Mouse (Mus musculus): Measurements from ENCODE around the gene Rnf220. TPM values are rescaled to one million over a fixed set of nuclear protein-coding genes. Genes with fewer than 3 reads are reported as not detected.
"Not testable (repeated sequence)": the region's sequence is repeated elsewhere in the genome, so short reads cannot be mapped to it uniquely, and the experiment has no call there.

Gene Rnf220
- total RNA-seq, 2 experiments from 2014 or later = 44.2 to 50.8 TPM

- no peak for DNase-seq (ENCODE audit: low spot score)
These were observed 220.6 kb downstream of the Rnf220 start for GRCm38 (mm10) chr4:117276281-117276711.

- no peak for DNase-seq (ENCODE audit: low spot score)
These were observed 222.1 kb downstream of the Rnf220 start for GRCm38 (mm10) chr4:117274720-117275119.

DNA sequence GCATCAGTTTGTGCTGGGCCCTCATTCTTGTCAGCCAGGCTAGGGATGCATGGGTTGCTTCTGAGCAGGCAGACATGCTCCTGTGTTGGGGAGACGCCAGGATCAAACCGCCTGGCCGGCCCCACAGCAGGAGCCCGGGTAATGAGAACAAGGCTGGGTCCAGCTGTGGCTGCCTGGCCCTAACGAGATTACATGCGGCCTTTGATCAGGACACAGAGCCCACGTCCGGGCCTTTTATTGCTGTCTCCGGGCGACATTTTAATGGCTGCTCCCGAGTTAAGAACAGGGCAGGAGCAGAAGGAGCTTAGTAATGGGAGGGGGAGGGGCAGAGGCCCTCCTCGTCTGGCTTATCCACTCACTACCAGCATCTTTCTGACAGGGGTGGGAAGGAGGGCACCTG, 224.4 kb downstream of the Rnf220 start:
- no peak for DNase-seq (ENCODE audit: low spot score)

DNA sequence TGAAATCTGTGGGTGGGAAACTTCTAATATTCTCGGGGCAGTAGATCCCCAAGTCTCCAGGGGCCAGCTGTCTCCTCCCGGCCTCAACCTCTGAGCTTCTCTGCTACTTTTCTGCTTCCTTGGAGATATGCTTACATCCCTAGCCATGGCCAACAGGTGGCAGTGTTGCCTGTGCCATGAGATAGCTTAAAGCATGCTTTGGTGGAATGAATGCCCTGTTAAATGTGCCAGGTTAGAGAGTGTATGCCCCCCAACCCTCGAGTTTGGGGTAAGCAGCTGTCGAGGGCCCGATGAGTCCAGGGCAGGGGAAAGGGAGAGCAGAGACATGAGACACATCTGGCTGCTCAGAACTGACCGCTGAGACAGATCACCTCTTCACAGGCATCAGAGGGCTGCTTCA, 226.6 kb downstream of the Rnf220 start:
- peak; percentile 75 for DNase-seq (ENCODE audit: low spot score)

GRCm38 (mm10) chr4:117267831-117268437, 228.9 kb downstream of the Rnf220 start:
- no peak for DNase-seq (ENCODE audit: low spot score)

DNA sequence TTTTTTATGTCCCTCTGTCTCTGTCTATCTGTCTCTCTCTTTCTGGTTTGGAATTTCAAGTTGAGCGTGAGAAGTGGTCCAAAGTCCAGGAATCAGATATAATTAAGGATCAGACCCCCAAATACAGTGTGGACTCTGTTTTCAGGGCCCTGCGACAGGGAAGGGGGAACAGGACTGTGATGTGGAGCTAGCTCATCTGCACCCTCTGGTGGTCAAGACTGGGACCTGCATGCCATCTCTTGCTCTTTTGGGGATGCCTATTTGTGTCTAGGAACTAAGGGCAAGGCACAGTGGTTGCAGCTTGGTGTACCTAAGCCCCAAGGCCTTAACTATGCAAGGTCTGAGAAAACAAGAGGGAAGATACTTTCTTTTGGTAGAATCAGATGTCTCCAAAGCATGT, 229.6 kb downstream of the Rnf220 start:
- peak; percentile 80 for DNase-seq (ENCODE audit: low spot score)

- DNase-seq (ENCODE audit: low spot score) = no peak
These were observed 233.9 kb downstream of the Rnf220 start for GRCm38 (mm10) chr4:117262987-117263386.

- no peak for DNase-seq (ENCODE audit: low spot score)
These were observed 234.5 kb downstream of the Rnf220 start for GRCm38 (mm10) chr4:117262101-117262913.

DNA sequence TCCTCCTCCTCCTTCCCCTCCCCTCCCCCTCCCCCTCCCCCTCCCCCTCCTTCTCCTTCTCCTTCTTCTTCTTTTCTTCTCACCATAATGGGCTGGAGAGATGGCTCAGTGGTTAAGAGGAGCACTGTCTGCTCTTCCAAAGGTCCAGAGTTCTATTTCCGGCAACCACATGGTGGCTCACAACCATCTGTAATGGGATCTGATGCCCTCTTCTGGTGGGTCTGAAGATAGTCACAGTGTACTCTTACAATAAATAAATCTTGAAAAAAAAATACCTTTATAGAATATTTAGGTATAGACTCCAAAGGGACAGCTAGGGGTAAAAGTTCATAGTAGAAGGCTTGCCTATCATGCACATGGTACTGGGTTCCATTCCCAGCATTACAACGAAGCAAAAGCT, 235.6 kb downstream of the Rnf220 start:
- no peak for DNase-seq (ENCODE audit: low spot score)

- not testable (repeated sequence) for DNase-seq (ENCODE audit: low spot score)
These were observed 236.9 kb downstream of the Rnf220 start for GRCm38 (mm10) chr4:117259909-117260308.

DNA sequence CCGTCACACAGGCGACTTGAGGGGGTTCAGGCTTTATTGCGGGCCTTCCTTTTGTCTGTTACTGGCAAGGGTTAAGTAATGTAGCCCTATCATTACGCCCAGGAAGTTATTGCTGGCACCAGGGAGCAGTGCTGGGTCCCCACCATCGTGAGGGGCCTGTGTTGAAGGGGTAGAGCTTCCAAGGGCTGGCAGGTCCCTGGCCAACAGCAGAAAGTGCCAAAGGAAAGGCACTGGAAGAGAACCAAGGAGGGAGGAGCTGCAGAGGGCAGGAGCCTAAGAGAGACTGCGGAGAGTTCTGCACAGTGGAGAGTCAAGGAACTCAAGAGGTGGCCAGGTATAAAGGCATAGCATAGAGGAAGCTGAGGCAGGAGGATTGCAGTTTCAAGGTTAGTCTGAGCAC, 242.2 kb downstream of the Rnf220 start:
- DNase-seq (ENCODE audit: low spot score) = no peak

- DNase-seq (ENCODE audit: low spot score) = no peak
These were observed 242.7 kb downstream of the Rnf220 start for GRCm38 (mm10) chr4:117254017-117254627.

DNA sequence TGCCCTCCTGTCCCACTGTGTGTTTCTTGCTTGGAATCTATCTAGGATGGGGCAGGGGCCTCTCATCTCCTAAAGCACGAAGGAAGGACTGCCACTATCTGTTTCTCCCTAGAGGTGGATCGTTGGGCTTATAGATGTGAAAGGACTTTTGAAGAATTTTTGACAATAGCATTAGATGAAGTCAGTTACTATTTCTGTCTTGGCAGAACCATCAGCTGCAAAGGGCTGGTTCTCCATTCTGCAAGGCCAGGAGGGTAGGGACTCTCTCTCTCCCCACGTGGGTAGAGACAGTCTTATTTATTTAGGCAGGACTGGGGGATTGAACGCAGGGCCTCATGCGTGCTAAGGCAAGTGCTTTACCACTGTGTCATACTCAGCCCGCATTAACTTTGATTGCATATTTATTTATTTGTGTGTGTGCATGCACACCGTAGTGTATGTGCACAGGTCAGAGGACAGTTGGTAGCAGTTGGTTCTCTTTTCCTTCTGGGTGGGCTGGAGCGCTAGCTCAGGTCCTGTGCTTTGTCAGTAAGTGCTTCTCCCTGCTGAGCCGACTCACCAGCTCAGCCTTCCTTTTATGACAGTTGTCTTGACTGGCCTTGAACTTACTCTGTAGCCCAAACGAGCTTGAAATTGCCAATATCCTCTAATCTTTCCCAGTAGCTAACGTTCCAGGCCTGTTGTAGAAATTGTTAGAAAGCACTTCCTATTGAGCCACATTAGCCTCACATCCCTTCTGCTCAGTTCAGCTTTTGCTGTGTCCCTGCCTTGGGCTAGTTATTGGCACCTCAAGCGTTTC, 243.4 kb downstream of the Rnf220 start:
- DNase-seq (ENCODE audit: low spot score) = no peak

DNA sequence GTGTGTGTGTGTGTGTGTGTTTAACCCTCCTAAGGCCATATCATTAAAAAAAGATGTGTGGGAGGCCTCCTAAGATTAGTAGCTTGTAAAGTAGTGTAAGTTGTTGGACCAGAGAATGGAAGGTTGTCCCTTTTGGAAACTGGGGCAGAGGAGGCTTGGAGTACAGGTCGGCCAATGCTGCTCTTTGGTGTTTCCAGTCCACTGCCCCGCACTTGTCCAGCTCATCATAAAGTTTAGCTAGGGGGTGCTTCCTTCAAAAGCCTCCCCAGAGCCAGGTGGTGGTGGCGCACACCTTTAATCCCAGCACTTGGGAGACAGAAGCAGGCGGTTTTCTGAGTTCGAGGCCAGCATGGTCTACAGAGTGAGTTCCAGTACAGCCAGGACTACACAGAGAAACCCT, 244.1 kb downstream of the Rnf220 start:
- DNase-seq (ENCODE audit: low spot score) = no peak

- peak; percentile 56 for DNase-seq (ENCODE audit: low spot score)
These were observed 244.5 kb downstream of the Rnf220 start for GRCm38 (mm10) chr4:117252351-117252750.

DNA sequence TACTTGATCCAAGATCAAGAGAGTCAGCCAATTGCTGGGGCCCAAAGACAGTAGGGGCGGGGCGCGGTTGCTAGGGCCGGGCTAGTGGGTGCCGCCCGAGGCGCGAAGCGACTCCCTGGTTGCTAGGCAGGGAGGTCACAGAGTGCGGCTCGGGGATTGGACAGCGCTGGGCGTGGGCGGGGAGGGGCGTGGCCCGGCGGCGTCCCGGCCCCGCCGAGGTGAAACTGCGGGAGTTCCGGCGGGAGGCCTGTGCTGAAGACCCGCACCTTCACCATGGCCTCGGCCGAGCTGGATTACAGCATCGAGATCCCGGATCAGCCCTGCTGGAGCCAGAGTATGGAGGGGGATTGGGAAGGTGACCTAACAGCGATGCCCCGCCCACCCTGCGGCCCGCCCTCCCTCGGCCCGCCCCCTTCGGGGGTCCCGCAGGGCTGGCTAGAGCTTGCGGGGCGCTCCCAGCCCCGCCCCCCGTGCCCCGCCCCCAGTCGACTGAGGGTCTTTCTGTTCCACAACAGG, 245.0 kb downstream of the Rnf220 start, which contains the start of the genes Tmem53 and Armh1:
Gene Tmem53 (plus strand): TSS at position 151 of the 516 bp plus-strand sequence.
Gene Armh1 (minus strand): TSS at position 325 of the 516 bp plus-strand sequence.
- peak; percentile 88 for DNase-seq (ENCODE audit: low spot score)

- DNase-seq (ENCODE audit: low spot score) = no peak
These were observed 245.9 kb downstream of the Rnf220 start for GRCm38 (mm10) chr4:117250982-117251381.

DNA sequence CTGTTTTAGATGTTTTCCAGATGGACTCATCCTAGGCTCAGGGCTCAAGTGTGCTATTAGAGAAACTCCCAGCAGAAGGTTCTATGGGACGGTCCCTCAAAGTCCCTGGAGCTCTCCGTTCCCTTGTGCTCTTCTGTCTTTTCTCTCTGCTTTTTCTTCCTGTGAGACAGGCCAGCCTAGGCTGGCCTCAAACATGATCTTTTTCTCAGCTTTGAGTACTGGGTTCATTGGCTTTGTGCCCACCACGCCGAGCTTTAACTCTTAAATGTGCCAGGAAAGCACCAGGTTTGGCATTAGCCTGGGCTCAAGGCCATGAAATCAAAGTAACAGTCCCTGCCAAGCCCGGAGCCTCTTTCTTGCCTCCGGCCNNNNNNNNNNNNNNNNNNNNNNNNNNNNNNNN, 256.0 kb downstream of the Rnf220 start:
- no peak for DNase-seq (ENCODE audit: low spot score)

DNA sequence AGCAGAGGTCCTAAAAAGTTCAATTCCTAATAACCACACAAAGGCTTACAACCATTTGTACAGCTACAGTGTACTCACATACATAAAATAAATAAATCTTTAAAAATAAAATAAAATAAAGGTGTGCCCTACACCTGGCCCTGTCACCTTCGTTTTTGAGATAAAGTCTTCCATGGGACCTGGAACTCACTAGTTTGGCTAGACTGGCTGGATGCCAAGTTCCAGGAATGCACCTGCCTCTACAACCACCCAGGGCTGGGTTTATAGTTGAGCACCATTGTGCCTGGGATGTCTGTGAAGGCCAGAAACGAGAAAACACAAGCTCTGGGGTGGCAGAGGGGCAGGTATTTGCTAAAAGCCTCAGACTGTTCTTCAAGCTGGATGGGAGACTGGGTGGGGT, 257.7 kb downstream of the Rnf220 start:
- no peak for DNase-seq (ENCODE audit: low spot score)

DNA sequence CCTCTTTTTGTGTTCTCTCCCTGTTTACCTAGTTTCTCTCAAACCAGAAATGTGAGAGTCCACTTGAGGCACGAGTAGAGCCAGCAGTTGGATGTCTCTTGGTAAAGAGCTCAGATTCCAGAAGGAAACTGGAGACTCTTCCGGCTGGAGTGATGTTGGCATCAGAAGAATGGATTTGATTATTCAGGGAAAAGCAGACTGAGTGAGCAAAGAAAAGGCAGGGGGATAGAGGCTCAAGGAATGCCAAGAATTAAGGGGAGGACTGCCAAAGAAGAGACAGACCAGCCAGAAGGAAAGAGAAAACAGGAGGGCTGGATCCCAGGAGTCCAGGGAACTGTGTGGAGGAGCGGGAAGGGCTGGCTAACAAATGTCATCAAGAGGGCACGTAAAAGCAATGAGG, 261.0 kb downstream of the Rnf220 start:
- peak; percentile 25 for DNase-seq (ENCODE audit: low spot score)

DNA sequence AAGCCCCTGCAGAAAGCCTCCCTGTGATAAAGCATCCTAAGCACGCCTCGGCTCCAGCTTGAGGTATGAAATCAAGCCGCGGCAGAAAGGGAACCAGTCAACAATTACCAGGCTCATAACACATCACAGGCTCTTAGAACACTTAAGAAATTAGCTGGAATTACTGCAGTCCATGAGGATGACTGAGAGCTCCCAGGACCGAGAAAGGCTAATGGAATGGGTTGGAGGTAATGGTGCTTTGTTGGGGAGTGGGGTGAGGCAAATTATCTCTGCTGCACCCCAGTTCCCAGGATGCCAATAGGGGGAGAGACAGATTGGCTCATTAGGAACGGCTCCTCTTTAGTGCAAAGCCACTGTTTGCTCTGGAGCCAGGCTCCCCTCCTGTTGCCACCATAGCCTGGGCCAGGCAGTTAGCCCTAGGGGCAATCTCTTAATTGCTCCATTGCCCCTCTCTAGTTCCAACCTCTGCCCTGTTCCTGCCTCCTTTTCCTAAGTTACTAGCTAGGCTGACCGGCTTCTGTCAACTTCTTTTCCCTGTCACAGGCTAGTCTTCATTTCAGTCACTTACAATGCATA, 262.6 kb downstream of the Rnf220 start:
- no peak for DNase-seq (ENCODE audit: low spot score)

Measured in gastrocnemius, adult 18-20 months (tissue).